Mouse (Mus musculus) limb, embryonic 10.5 days (tissue): Measurements from ENCODE around the gene Phykpl. TPM values are rescaled to one million over a fixed set of nuclear protein-coding genes. Genes with fewer than 3 reads are reported as not detected.

Experiments
- DNase-seq: peaks from one replicate; pipeline ENCODE4 v3.0.0-alpha.2; 2017; ENCODE audit warnings: low spot score
- H3K27ac ChIP-seq: fragments of 300-500 bp; sonication (generic); 2 replicates; pipeline ENCODE4 v1.5.1; 2016; ENCODE audit warnings: mild to moderate bottlenecking
- H3K27me3 ChIP-seq: fragments of 300-500 bp; sonication (generic); 2 replicates; pipeline ENCODE4 v1.6.1; 2016; ENCODE audit warnings: low read depth, mild to moderate bottlenecking; ENCODE audit not compliant: poor library complexity, severe bottlenecking
- H3K36me3 ChIP-seq: fragments of 300-500 bp; sonication (generic); 2 replicates; pipeline ENCODE4 v1.6.1; 2016; ENCODE audit warnings: mild to moderate bottlenecking, moderate library complexity
- H3K4me1 ChIP-seq: fragments of 300-500 bp; sonication (generic); 2 replicates; pipeline ENCODE4 v1.6.1; 2016
- H3K4me3 ChIP-seq: fragments of 300-500 bp; sonication (generic); 2 replicates; pipeline ENCODE4 v1.5.1; 2016; ENCODE audit warnings: mild to moderate bottlenecking, moderate library complexity
- H3K9me3 ChIP-seq: fragments of 300-500 bp; sonication (generic); replicated peaks from 2 replicates; pipeline ENCODE4 v1.6.1; 2016; ENCODE audit warnings: mild to moderate bottlenecking
- whole genome bisulfite sequencing: fragments of 180-500 bp; shearing (Covaris S2); methylation state at CpG from one replicate; pipeline ENCODE4 v1.1.7; 2016; 5-methylcytosine and 5-hydroxymethylcytosine counted together
- polyA plus RNA-seq: library from polyadenylated mRNA; unstranded; fragments of >200 nt; fragmentation: Nextera tagmentation; extraction: Ambion mirVana; gene quantifications from 2 replicates; pipeline ENCODE4 v1.2.1, GENCODE M21; 2016

The Phykpl gene
- polyA plus RNA-seq, 1 experiment from 2014 or later = 16.1 TPM

DNA sequence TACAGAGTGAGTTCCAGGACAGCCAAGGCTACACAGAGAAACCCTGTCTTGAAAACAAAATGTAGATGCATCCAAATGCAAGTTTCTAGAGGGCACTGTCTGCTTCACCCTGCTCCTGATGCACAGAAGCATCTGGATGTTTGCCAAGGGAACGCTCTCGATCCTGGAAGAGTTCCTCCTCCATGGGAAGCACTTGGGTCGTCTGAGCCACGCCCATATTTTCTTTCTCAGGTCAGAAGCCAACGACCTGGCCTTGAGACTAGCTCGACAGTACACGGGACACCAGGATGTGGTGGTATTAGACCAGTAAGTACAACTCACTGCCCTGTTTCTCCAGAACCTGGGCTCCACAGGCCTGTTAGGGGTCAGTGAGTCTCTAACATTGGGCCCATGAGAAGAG, 6.6 kb downstream of the Phykpl start:
- Histone ChIP-seq H3K4me1 (no peaks in the 10 kb centered on the region), H3K27ac (no peak overlapping the region), H3K9me3 (no peaks in the 10 kb centered on the region), H3K27me3 (no peaks in the 10 kb centered on the region), H3K4me3 (no peak overlapping the region), H3K36me3 (peaks cover 100% of the 10 kb centered on the region)
- DNase-seq = no peak
- 84% methylated on average over 7 of the region's 7 CpGs for WGBS

GRCm38 (mm10) chr11:51591915-51592314, 7.4 kb downstream of the Phykpl start:
- 92% methylated on average over 7 of the region's 7 CpGs for WGBS

GRCm38 (mm10) chr11:51593368-51593767, 8.8 kb downstream of the Phykpl start:
- H3K27me3 ChIP-seq = no peaks in the 10 kb centered on the region
- no peaks in the 10 kb centered on the region for H3K4me1 ChIP-seq
- no peaks in the 10 kb centered on the region for H3K9me3 ChIP-seq
- DNase-seq = no peak
- peaks cover 100% of the 10 kb centered on the region for H3K36me3 ChIP-seq
- H3K27ac ChIP-seq = no peak overlapping the region
- H3K4me3 ChIP-seq = no peak overlapping the region
- 96% methylated on average over 4 of the region's 4 CpGs for WGBS

More at GRCm38 (mm10) chr11:51591915-51592314, 7.4 kb downstream of the Phykpl start:
- Histone ChIP-seq H3K4me1 (no peaks in the 10 kb centered on the region), H3K27me3 (no peaks in the 10 kb centered on the region), H3K9me3 (no peaks in the 10 kb centered on the region), H3K27ac (no peak overlapping the region), H3K36me3 (peaks cover 100% of the 10 kb centered on the region), H3K4me3 (no peak overlapping the region)
- DNase-seq = no peak

- peaks cover 100% of the 10 kb centered on the region for H3K36me3 ChIP-seq
These were observed 9.3 kb downstream of the Phykpl start for GRCm38 (mm10) chr11:51593849-51594248.

DNA sequence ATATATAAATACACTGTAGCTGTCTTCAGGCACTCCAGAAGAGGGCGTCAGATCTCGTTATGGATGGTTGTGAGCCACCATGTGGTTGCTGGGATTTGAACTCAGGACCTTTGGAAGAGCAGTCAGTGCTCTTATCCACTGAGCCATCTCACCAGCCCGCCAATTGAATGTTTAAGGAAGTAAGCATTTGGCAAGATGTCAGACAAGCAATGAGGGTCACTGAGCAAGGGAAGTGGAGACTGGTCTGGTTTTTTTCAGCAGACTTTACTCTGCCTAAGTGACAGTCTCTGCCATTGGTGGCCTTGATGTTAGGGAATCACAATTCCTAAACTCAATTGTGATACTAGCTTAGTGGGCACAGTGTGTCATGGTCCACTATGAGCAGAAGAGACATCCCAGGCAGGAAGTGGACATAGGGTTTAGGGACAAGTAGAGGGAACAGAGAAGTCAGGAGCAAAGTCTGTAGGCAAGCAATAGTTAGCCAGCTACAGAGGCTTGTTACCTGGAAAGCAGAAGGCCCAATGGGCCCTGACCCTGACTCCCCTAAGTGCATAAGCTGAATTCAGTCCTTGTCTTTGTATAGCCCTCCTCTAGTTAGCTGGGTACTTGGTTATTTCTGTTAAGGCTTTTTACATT, 10.3 kb downstream of the Phykpl start:
- no peaks in the 10 kb centered on the region for H3K9me3 ChIP-seq
- no peaks in the 10 kb centered on the region for H3K4me1 ChIP-seq
- no peak overlapping the region for H3K4me3 ChIP-seq
- no peak for DNase-seq
- H3K27ac ChIP-seq = no peak overlapping the region
- WGBS = 75% methylated on average over 3 of the region's 3 CpGs
- no peaks in the 10 kb centered on the region for H3K27me3 ChIP-seq
- peaks cover 100% of the 10 kb centered on the region for H3K36me3 ChIP-seq

More at GRCm38 (mm10) chr11:51593849-51594248, 9.3 kb downstream of the Phykpl start:
- Histone ChIP-seq H3K4me3 (no peak overlapping the region), H3K9me3 (no peaks in the 10 kb centered on the region), H3K27me3 (no peaks in the 10 kb centered on the region), H3K4me1 (no peaks in the 10 kb centered on the region), H3K27ac (no peak overlapping the region)
- WGBS = 90% methylated on average over 6 of the region's 6 CpGs
- DNase-seq = no peak

DNA sequence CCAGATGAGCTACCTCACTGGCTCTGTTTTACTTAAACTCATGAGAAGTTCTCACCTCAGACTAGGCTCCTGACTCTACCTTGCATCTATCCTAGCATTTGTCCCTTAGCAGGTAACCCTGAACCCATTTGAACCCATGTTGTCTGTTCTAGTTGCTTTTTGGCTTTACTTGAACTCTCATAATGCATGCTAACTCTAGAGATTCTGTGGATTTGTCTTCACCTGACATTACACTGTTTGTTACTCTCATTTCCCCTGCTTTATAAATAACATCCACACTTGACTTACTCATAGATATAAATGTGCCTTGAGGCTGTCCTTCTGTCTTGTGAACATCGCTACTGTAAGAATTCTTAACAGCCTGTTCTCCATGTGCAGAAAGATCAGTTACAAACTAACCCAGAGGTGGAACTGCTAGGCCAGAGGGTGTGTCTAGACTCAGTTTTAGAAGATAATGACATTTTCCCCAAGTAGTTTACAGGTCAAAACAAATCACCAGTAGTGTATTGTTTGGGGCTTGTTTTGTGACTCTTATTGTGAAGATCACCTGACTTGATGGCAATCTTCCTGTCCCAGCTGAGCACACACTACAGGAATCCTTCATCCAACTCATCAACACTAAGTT, 11.0 kb downstream of the Phykpl start:
- H3K4me1 ChIP-seq = no peaks in the 10 kb centered on the region
- peaks cover 100% of the 10 kb centered on the region for H3K36me3 ChIP-seq
- no peak for DNase-seq
- H3K27ac ChIP-seq = no peak overlapping the region
- no peaks in the 10 kb centered on the region for H3K9me3 ChIP-seq
- no peak overlapping the region for H3K4me3 ChIP-seq
- H3K27me3 ChIP-seq = no peaks in the 10 kb centered on the region
- WGBS = 98% methylated on average over 1 of the region's 1 CpGs

DNA sequence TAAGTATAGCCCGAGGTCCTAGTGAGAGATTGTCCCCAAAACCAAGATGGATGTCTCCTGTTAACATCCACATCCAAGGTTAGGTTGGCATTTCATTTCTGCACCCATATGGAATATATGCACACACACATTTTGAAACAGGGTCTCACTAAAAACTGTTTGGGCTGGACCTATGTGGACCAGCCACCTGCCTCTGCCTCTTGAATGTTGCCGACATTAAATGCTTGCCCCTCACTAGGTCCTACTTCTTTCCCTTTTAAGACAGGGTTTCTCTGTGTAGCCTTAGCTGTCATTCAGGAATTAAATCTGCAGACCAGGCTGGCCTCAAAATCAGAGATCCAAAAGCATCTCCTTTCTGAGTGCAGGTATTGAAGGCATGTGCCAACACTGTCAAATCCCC, 13.0 kb downstream of the Phykpl start:
- no peaks in the 10 kb centered on the region for H3K27me3 ChIP-seq
- 86% methylated on average over 2 of the region's 2 CpGs for WGBS
- peaks cover 100% of the 10 kb centered on the region for H3K36me3 ChIP-seq
- H3K27ac ChIP-seq = no peak overlapping the region
- no peak overlapping the region for H3K4me3 ChIP-seq
- no peak for DNase-seq
- H3K4me1 ChIP-seq = peaks cover 10% of the 10 kb centered on the region
- no peaks in the 10 kb centered on the region for H3K9me3 ChIP-seq

GRCm38 (mm10) chr11:51602253-51602652, 17.7 kb downstream of the Phykpl start:
- H3K9me3 ChIP-seq = no peaks in the 10 kb centered on the region
- H3K27ac ChIP-seq = no peak overlapping the region
- WGBS = 94% methylated on average over 3 of the region's 3 CpGs
- H3K4me1 ChIP-seq = peaks cover 33% of the 10 kb centered on the region
- 0 out of 2 replicates have a peak overlapping the region, but pooled peaks have one; percentile 6 for H3K4me3 ChIP-seq
- no peak for DNase-seq
- H3K27me3 ChIP-seq = no peaks in the 10 kb centered on the region
- peaks cover 88% of the 10 kb centered on the region for H3K36me3 ChIP-seq

GRCm38 (mm10) chr11:51605602-51606446, 21.3 kb downstream of the Phykpl start:
- Histone ChIP-seq H3K27ac (peak overlapping the region; percentile 99), H3K4me3 (peak overlapping the region; percentile 86), H3K9me3 (no peaks in the 10 kb centered on the region), H3K4me1 (peaks cover 37% of the 10 kb centered on the region), H3K36me3 (peaks cover 52% of the 10 kb centered on the region), H3K27me3 (no peaks in the 10 kb centered on the region)
- WGBS = under 1% methylated on average over 81 of the region's 81 CpGs
- peak; percentile 81 for DNase-seq

GRCm38 (mm10) chr11:51606447-51607095, 22.0 kb downstream of the Phykpl start, which contains the start of gene Hnrnpab:
Gene Hnrnpab (minus strand): TSS chr11:51606847.
- no peaks in the 10 kb centered on the region for H3K9me3 ChIP-seq
- no peaks in the 10 kb centered on the region for H3K27me3 ChIP-seq
- peak within 1 kb of the TSS; percentile 99 for H3K27ac ChIP-seq
- H3K4me1 ChIP-seq = peaks cover 35% of the 10 kb centered on the region
- peak within 1 kb of the TSS; percentile 86 for H3K4me3 ChIP-seq
- DNase-seq = peak; percentile 99
- under 1% methylated on average over 90 of the region's 91 CpGs for WGBS
- peaks cover 45% of the 10 kb centered on the region for H3K36me3 ChIP-seq

DNA sequence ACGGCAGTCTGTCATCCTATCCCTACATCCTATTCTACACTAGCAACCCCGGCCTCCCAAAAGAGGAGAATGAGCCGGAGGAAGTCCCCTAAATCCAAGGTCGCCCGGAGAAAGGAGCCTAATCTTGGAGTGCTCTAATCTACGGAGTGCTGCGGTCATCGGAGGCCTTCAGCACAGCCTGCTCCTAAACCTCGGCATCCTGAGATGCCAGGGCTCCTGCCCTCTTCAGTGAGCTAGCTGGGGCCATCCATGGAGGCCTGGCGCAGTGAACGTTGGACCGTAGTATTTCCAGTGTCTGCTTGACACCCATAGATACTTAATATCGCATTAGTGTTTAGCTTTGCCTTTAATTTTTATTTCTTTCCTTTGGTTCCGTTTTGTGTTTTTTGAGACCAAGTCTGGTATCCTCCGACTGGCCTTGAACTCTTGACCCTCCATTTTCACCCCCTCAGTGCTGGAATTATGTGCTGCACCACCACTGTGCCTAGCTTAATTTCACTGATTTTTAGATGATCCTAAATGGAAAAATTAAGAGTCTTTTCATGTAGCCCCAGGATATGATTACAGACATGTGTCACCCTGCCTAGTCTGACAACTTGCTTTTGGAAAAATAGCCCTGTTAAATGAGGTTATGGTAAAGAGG, 22.7 kb downstream of the Phykpl start:
- DNase-seq = no peak
- Histone ChIP-seq H3K27ac (peak overlapping the region; percentile 99), H3K4me1 (peaks cover 30% of the 10 kb centered on the region), H3K9me3 (no peaks in the 10 kb centered on the region), H3K4me3 (peak overlapping the region; percentile 86), H3K36me3 (peaks cover 38% of the 10 kb centered on the region), H3K27me3 (no peaks in the 10 kb centered on the region)
- WGBS = 15% methylated on average over 15 of the region's 15 CpGs

DNA sequence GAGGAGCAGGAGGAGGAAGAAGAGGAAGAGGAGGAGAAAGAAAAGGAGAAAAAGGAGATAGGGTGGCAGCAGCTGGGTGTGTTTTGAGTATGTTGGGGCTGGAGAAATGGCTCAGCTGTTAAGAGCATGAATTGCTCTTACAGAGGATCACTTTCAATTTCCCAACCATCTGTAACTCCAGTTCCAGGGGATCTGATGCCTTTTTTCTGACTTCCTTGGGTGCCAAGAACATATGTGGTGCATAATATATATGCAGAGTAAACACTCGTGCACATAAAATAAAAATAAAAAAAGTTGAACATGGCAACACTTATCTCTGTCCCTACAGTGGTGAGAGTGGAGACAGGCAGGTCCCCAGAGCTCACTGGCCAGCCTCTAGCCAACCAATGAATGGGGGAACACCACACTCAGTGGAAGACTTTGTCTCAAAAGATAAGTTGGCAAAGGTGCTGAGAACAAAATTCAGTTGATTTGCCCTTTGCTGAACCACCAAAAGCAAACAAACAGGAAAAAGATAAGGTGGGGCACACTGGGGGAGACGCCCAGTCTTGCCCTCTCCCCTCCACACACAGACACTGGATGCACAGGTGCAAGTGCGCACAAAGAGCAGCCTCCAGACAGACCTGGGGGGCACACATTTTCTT, 24.8 kb downstream of the Phykpl start:
- WGBS = 85% methylated on average over 3 of the region's 3 CpGs
- no peak overlapping the region for H3K4me3 ChIP-seq
- no peak overlapping the region for H3K27ac ChIP-seq
- DNase-seq = no peak
- H3K4me1 ChIP-seq = peaks cover 15% of the 10 kb centered on the region
- no peaks in the 10 kb centered on the region for H3K27me3 ChIP-seq
- H3K36me3 ChIP-seq = peaks cover 16% of the 10 kb centered on the region
- no peaks in the 10 kb centered on the region for H3K9me3 ChIP-seq
